Mouse (Mus musculus) brain, embryonic 14.5 days (tissue): ENCODE results near the gene Stk16.

Source experiments
- CTCF ChIP-seq: fragments of 200-500 bp; IDR thresholded peaks from 2 replicates; pipeline ENCODE4 v1.5.1; 2012; ENCODE audit warnings: inconsistent platforms, mild to moderate bottlenecking, moderate library complexity, borderline replicate concordance; ENCODE audit not compliant: insufficient read depth, insufficient read length; ENCODE audit errors: extremely low read depth
- POLR2A ChIP-seq: fragments of 200-500 bp; IDR thresholded peaks from 2 replicates; pipeline ENCODE4 v1.6.1; 2012; ENCODE audit warnings: mild to moderate bottlenecking, inconsistent platforms, borderline replicate concordance; ENCODE audit not compliant: poor library complexity, insufficient read depth, insufficient read length, severe bottlenecking; ENCODE audit errors: extremely low read depth

DNA sequence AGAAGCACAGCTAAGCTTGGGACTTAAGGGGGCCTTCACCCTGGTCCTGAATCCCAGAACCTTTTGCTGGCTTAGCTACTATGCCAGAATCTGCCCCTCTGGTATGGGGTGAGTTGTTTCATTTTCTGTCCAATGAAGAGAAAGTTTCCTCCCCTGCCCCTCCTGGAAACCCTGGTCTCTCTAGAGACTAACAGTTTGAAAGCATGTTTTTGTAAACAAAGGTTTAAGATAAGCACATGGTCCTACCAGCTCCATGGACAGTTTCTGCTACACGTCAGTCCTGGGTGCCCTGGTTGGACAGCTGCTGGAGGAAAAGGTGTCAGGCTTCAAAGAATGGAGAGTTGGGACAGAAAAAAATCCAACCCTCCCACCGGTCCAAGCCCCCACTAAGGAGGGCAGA lies 20.1 kb upstream of the Stk16 start:
- TF ChIP-seq CTCF, result no peak
- TF ChIP-seq POLR2A, result no peak
